Mouse (Mus musculus) monocyte, adult 2 months (primary cell): ENCODE data around the gene Adra1b.

Source experiments
- DNase-seq, 2 experiments: peaks; one replicate each; pipeline ENCODE4 v3.0.0; 2022; ENCODE audit warnings: low spot score in 2 of 2, low read depth in 1 of 2

Gene Adra1b

GRCm38 (mm10) chr11:43823349-43823748 lies 77.7 kb downstream of the Adra1b start:
- DNase-seq = no peak

- DNase-seq = no peak
Observed at GRCm38 (mm10) chr11:43820552-43821460, 80.2 kb downstream of the Adra1b start.

- DNase-seq = no peak
Observed at GRCm38 (mm10) chr11:43817368-43817923, 83.6 kb downstream of the Adra1b start.

- DNase-seq = no peak
Observed at GRCm38 (mm10) chr11:43812535-43812934, 88.5 kb downstream of the Adra1b start.

GRCm38 (mm10) chr11:43807732-43808131 lies 93.3 kb downstream of the Adra1b start:
- no peak for DNase-seq

GRCm38 (mm10) chr11:43795992-43796391 lies 105.0 kb downstream of the Adra1b start:
- DNase-seq = no peak

GRCm38 (mm10) chr11:43790446-43790845 lies 110.6 kb downstream of the Adra1b start:
- DNase-seq = no peak

- no peak for DNase-seq
Observed at GRCm38 (mm10) chr11:43783772-43784171, 117.2 kb downstream of the Adra1b start.

- DNase-seq = no peak
Observed at GRCm38 (mm10) chr11:43783106-43783505, 117.9 kb downstream of the Adra1b start.

GRCm38 (mm10) chr11:43779551-43779950 lies 121.5 kb downstream of the Adra1b start:
- no peak for DNase-seq

- DNase-seq = no peak
Observed at GRCm38 (mm10) chr11:43776324-43776694, 124.7 kb downstream of the Adra1b start.

GRCm38 (mm10) chr11:43775469-43776323 lies 125.3 kb downstream of the Adra1b start:
- no peak for DNase-seq

GRCm38 (mm10) chr11:43773725-43774124 lies 127.3 kb downstream of the Adra1b start:
- no peak for DNase-seq

- DNase-seq = no peak
Observed at GRCm38 (mm10) chr11:43770110-43770509, 130.9 kb downstream of the Adra1b start.

GRCm38 (mm10) chr11:43767749-43768148 lies 133.3 kb downstream of the Adra1b start:
- DNase-seq = no peak

GRCm38 (mm10) chr11:43766922-43767648 lies 133.9 kb downstream of the Adra1b start:
- DNase-seq = peak in 1 of 2 experiments; percentile 35

GRCm38 (mm10) chr11:43758436-43758835 lies 142.6 kb downstream of the Adra1b start:
- DNase-seq = no peak

- no peak for DNase-seq
Observed at GRCm38 (mm10) chr11:43755411-43755810, 145.6 kb downstream of the Adra1b start.

GRCm38 (mm10) chr11:43754568-43754967 lies 146.4 kb downstream of the Adra1b start:
- DNase-seq = no peak

GRCm38 (mm10) chr11:43751542-43751941 lies 149.5 kb downstream of the Adra1b start:
- DNase-seq = no peak
